Mouse (Mus musculus) spleen, embryonic (tissue): ENCODE results near the gene Dusp11.
"Not testable (repeated sequence)": the region's sequence is repeated elsewhere in the genome, so short reads cannot be mapped to it uniquely, and the experiment has no call there.

Source experiments
- CTCF ChIA-PET: fragments of 350-600 bp; sonication (Branson Sonifier 250); formaldehyde crosslinking; loops from one replicate; lab custom pipeline; 2022; lab: Charles Lee

Gene Dusp11

DNA sequence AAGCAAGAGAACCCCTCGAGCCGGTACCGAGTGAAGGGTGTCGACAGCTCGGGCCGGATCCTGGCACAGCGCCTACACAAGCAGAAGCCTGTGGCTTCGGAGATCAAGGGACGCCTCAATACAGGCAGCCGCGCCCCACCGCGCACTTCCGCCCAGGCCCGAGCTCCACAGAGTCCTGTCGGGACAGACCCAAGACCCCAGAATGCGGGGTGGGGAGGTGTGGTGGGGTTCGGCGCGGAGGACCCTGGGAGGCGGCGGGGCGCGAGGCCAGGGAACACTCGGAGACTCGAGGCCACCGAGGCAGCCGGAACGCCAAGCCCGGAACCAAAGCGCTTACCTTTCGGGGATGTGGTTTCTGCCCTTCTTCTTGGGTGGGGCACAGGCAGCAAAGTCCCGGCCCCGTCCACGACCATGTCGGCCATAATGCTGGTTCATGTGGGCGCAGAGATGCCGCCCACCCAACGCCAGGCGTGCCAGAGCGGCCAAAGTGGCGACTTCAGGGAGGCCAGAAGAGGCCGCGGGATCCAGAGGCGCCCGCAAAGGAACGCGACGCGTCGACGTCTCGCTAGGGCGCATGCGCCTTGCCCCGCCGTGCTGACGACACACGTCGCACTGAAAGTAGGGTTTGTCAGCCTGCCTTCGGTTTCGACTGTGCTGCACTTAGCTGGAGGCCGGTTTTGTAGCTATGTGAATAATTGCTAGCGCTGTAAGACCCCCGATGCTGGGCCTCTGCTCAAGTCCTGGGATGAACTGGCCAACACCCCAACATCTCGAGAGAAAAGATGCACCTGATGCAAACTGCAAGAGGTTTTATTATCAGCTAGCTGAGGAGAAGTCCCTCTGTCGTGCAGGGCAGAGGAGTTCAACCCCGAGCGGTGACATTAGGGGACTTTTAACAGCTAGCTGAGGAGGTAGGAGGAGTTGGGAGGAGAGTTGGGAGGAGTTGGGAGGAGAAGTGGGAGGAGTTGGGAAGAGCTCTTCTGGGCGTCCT is at the start of gene Dusp11:
Gene Dusp11 (minus strand): TSS at position 567 of the 991 bp plus-strand sequence.
- CTCF ChIA-PET, result interaction anchor here (0.8 kb wide), 1 partner anchor 47 kb away, joined by 3 read pairs; no protein-coding TSS in a partner anchor

GRCm38 (mm10) chr6:86009980-86010379 is 48.5 kb upstream of the Dusp11 start:
- CTCF ChIA-PET, result no interaction called here

DNA sequence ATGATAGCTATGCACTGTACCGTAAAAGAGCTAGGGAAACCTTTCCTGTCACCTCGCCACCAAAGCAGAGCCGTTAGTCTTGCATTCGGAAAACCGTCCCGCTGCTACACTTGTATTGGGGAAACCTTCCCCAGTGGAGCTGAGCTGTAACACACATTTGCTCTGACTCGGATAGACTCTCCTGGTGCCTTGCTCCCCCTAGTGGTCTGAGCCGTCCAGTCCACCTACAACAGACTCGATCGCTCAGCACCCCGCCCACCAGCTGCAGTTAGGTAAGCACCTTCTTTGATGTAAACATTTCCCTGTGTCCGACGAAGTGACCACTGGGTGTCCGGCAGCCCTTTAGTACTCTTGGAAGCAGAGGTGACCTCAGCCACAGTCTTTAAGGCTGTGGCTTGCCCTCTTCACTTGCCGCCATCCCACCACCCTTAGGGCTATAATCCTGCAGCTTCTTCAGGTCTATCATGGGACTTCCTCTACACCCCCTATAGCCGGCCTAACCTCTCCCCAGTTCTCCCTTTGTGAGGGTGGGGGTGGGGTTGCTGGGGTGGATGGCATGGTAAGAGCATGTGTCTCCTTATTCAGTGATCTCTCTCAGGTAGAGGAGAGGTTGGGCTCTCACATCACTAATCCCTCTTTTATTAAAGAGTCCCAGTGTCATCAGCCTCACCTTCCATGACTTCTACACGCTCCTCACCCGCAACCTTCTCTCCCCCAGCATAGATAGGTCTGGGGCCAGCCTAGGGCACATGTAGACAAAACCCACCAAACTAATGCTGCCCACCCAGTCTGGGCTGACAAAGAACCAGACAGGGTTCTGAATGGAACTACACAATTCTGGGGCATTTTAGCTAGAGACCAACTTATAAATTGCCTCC is 43.0 kb upstream of the Dusp11 start:
- CTCF ChIA-PET, result interaction anchor here (0.8 to 1.1 kb wide), 3 partner anchors 38 to 90 kb away, joined by 3 to 4 read pairs (median 3); no protein-coding TSS in a partner anchor

- CTCF ChIA-PET, result interaction anchor here (0.8 kb wide), 1 partner anchor 65 kb away, joined by 4 read pairs; no protein-coding TSS in a partner anchor
Observed at GRCm38 (mm10) chr6:86003405-86003925, 42.0 kb upstream of the Dusp11 start.

- CTCF ChIA-PET, result not testable (repeated sequence)
Observed at GRCm38 (mm10) chr6:85990774-85991173, 29.3 kb upstream of the Dusp11 start.

- CTCF ChIA-PET, result not testable (repeated sequence)
Observed at GRCm38 (mm10) chr6:85989570-85989969, 28.1 kb upstream of the Dusp11 start.

- CTCF ChIA-PET, result no interaction called here
Observed at GRCm38 (mm10) chr6:85984351-85984750, 22.9 kb upstream of the Dusp11 start.

- CTCF ChIA-PET, result interaction anchor here (0.6 kb wide), 1 partner anchor 936 kb away, joined by 3 read pairs; no protein-coding TSS in a partner anchor
Observed at GRCm38 (mm10) chr6:85978736-85979135, 17.3 kb upstream of the Dusp11 start.

GRCm38 (mm10) chr6:85976242-85976641 is 14.8 kb upstream of the Dusp11 start:
- CTCF ChIA-PET, result no interaction called here

GRCm38 (mm10) chr6:85975761-85976160 is 14.3 kb upstream of the Dusp11 start:
- CTCF ChIA-PET, result no interaction called here

DNA sequence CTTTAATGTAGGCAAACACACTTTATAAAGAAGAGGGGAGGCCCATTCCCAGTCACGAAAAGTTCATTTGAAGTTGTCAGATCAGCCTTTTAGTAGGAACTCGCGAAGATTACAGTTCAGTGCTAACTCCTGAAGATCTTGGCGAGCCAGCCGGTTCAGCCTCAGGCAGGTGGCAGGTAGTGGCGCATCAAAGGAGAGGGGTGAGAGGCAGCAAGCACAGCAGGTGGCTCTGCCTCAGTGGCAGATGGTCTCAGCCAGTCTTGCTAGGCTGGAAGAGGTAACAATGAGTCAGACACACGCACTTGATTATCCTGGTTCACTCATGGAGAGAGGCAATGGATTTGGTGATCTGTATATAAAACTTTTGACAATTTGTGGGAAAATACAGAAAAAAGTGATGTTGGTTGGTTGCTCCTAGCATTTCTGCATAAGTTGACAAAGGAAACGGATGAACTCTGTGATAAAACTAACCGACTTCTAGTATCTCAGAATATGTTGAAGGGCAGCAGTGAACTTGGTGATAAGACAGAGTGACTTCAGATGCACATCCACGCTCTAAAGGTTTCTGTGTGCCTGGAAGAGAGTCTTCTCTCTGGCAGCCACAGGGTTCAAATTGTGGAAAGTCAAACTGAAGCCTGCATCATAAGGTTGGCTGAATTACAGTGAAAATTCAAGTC is 13.6 kb upstream of the Dusp11 start:
- CTCF ChIA-PET, result no interaction called here

- CTCF ChIA-PET, result no interaction called here
Observed at GRCm38 (mm10) chr6:85973336-85973735, 11.9 kb upstream of the Dusp11 start.

GRCm38 (mm10) chr6:85972699-85973098 is 11.2 kb upstream of the Dusp11 start:
- CTCF ChIA-PET, result no interaction called here

- CTCF ChIA-PET, result no interaction called here
Observed at GRCm38 (mm10) chr6:85969889-85970288, 8.4 kb upstream of the Dusp11 start.

DNA sequence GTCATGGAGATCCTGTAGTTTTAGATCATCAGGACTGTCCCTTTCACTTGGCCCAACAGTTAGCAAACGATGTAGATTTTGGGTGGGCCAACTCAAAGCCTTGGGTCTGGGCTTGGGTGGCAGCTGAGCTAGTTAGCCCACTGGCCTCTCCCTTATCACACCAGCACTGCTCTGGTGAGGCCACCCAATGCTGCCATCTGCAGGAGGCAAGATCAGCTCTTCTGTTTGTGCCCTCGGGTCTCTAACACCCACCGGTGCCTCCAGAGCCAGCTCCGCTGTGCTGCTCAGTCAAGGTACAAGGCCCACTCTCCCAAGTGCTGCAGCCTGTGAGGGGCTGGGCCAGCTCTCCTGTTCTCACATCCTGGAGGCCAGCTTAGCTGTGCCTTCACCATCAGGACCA is 5.2 kb upstream of the Dusp11 start:
- CTCF ChIA-PET, result interaction anchor here (0.6 to 1.0 kb wide), 2 partner anchors 38 to 435 kb away, joined by 3 read pairs; no protein-coding TSS in a partner anchor

GRCm38 (mm10) chr6:85966081-85966480 is 4.6 kb upstream of the Dusp11 start:
- CTCF ChIA-PET, result interaction anchor here (1.0 kb wide), 1 partner anchor 39 kb away, joined by 3 read pairs; no protein-coding TSS in a partner anchor

DNA sequence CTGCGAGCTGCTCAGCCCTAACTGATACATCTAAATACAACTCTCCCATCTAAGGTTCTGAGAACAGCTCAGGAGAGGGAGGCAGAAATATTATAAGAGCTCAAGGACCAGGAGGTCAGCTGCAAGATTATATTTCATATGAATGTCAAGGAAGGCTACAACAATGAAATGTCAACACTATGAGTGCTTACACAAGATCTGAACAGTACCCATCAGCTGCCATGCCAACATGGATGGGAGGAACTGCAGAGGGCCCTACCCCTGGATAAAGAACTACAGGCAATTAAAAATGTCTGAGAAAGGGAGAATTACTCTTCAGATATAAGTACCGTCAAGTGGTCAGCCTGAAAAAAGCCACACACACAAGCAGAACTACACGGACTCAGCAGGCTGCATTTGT is 3.9 kb downstream of the Dusp11 start:
- CTCF ChIA-PET, result no interaction called here

- CTCF ChIA-PET, result no interaction called here
Observed at GRCm38 (mm10) chr6:85948549-85948948, 12.9 kb downstream of the Dusp11 start.

DNA sequence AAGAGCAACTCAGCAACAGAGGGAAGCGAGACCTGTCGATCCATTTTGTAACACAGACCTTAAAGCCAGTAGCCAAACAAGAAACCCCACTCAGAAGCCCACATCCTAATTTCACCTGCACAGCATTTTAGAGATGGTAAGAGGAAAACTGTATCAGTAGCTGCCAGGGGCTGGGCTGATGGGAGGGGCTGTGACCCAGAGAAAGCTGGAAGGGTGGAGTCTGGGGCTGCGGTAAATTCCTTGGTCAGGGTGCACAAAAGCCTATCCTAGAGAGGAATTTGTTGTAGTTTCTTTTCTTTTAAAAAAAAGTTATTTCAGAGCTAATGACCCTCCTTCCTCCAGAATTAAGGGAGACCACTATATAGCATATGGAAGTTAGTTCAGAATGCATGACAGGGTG is 19.0 kb downstream of the Dusp11 start:
- CTCF ChIA-PET, result no interaction called here

GRCm38 (mm10) chr6:85938701-85939100 is 22.8 kb downstream of the Dusp11 start:
- CTCF ChIA-PET, result interaction anchor here (0.7 to 0.9 kb wide), 3 partner anchors 16 to 65 kb away, joined by 3 to 4 read pairs (median 3); partner anchors contain the start of gene Nat8f1
